Mouse (Mus musculus): Measurements from ENCODE around the gene Cracr2b. TPM values are rescaled to one million over a fixed set of nuclear protein-coding genes. Genes with fewer than 3 reads are reported as not detected.

The Cracr2b gene
- polyA plus RNA-seq, 1 experiment from 2014 or later: 6.9 TPM

Other genes with a start within 250 kb of the Cracr2b start
- gene Lmntd2, start 247.0 kb upstream of the Cracr2b start, polyA plus RNA-seq (2015; fragmentation: Nextera tagmentation; extraction: Ambion mirVana): 1.2 and 1.8 TPM in 2 replicates
- 27.4 and 32.9 TPM in 2 replicates for gene Rassf7, start 245.2 kb upstream of the Cracr2b start, polyA plus RNA-seq (2015; fragmentation: Nextera tagmentation; extraction: Ambion mirVana)
- 77.1 and 78.9 TPM in 2 replicates for gene Phrf1, start 232.3 kb upstream of the Cracr2b start, polyA plus RNA-seq (2015; fragmentation: Nextera tagmentation; extraction: Ambion mirVana)
- gene Irf7, start 194.6 kb upstream of the Cracr2b start, polyA plus RNA-seq (2015; fragmentation: Nextera tagmentation; extraction: Ambion mirVana): 1.2 and 1.3 TPM in 2 replicates
- not detected in 2 replicates for gene Cdhr5, start 184.3 kb upstream of the Cracr2b start, polyA plus RNA-seq (2015; fragmentation: Nextera tagmentation; extraction: Ambion mirVana)
- gene Sct, start 182.0 kb upstream of the Cracr2b start, polyA plus RNA-seq (2015; fragmentation: Nextera tagmentation; extraction: Ambion mirVana): 1.5 and 3.2 TPM in 2 replicates
- gene Drd4, start 169.1 kb upstream of the Cracr2b start, polyA plus RNA-seq (2015; fragmentation: Nextera tagmentation; extraction: Ambion mirVana): 0.68 and 0.70 TPM in 2 replicates
- 138 and 157 TPM in 2 replicates for gene Deaf1, start 133.4 kb upstream of the Cracr2b start, polyA plus RNA-seq (2015; fragmentation: Nextera tagmentation; extraction: Ambion mirVana)
- 67.7 and 74.7 TPM in 2 replicates for gene Tmem80, start 133.4 kb upstream of the Cracr2b start, polyA plus RNA-seq (2015; fragmentation: Nextera tagmentation; extraction: Ambion mirVana)
- gene Eps8l2, start 122.2 kb upstream of the Cracr2b start, polyA plus RNA-seq (2015; fragmentation: Nextera tagmentation; extraction: Ambion mirVana): 0.65 and 1.4 TPM in 2 replicates
- gene Taldo1, start 68.9 kb upstream of the Cracr2b start, polyA plus RNA-seq (2015; fragmentation: Nextera tagmentation; extraction: Ambion mirVana): 333 and 346 TPM in 2 replicates
- 57.4 and 58.5 TPM in 2 replicates for gene Gatd1, start 47.0 kb upstream of the Cracr2b start, polyA plus RNA-seq (2015; fragmentation: Nextera tagmentation; extraction: Ambion mirVana)
- gene Cend1, start 31.6 kb upstream of the Cracr2b start, polyA plus RNA-seq (2015; fragmentation: Nextera tagmentation; extraction: Ambion mirVana): 68.3 and 73.4 TPM in 2 replicates
- 71.3 and 76.3 TPM in 2 replicates for gene Slc25a22, start 23.2 kb upstream of the Cracr2b start, polyA plus RNA-seq (2015; fragmentation: Nextera tagmentation; extraction: Ambion mirVana)
- gene Pidd1, start 17.1 kb upstream of the Cracr2b start, polyA plus RNA-seq (2015; fragmentation: Nextera tagmentation; extraction: Ambion mirVana): 4.9 and 5.7 TPM in 2 replicates
- 771 and 809 TPM in 2 replicates for gene Rplp2, start 13.7 kb upstream of the Cracr2b start, polyA plus RNA-seq (2015; fragmentation: Nextera tagmentation; extraction: Ambion mirVana)
- 18.7 TPM in 2 replicates for gene Pnpla2, start 5.9 kb upstream of the Cracr2b start, polyA plus RNA-seq (2015; fragmentation: Nextera tagmentation; extraction: Ambion mirVana)
- gene Cd151, start 6.3 kb downstream of the Cracr2b start, polyA plus RNA-seq (2015; fragmentation: Nextera tagmentation; extraction: Ambion mirVana): 18.4 and 19.3 TPM in 2 replicates
- gene Polr2l, start 14.0 kb downstream of the Cracr2b start, polyA plus RNA-seq (2015; fragmentation: Nextera tagmentation; extraction: Ambion mirVana): 86.5 and 88.1 TPM in 2 replicates
- gene Tspan4, start 14.1 kb downstream of the Cracr2b start, polyA plus RNA-seq (2015; fragmentation: Nextera tagmentation; extraction: Ambion mirVana): 34.1 and 35.5 TPM in 2 replicates
- gene Chid1, start 78.8 kb downstream of the Cracr2b start, polyA plus RNA-seq (2015; fragmentation: Nextera tagmentation; extraction: Ambion mirVana): 36.6 and 45.5 TPM in 2 replicates
- gene Ap2a2, start 101.1 kb downstream of the Cracr2b start, polyA plus RNA-seq (2015; fragmentation: Nextera tagmentation; extraction: Ambion mirVana): 105 and 111 TPM in 2 replicates
- gene Muc6, start 194.2 kb downstream of the Cracr2b start, polyA plus RNA-seq (2015; fragmentation: Nextera tagmentation; extraction: Ambion mirVana): 0.21 and 0.23 TPM in 2 replicates
- gene Muc2, start 229.2 kb downstream of the Cracr2b start, polyA plus RNA-seq (2015; fragmentation: Nextera tagmentation; extraction: Ambion mirVana): 0.14 and 0.38 TPM in 2 replicates